In genomic region chr16:90614137-90614536, GRCm38 (mm10) we compare ENCODE assay signal across 34 mouse cellular contexts.
"Had no signal": no experiment of that assay in that cellular context is flagged by ENCODE, and none has a peak within 500 bp of the region (broad histone marks: within the 10 kb centered on the region; RNA-seq: fewer than 3 reads in every experiment).

No protein-coding gene starts in this region.

- H3K9ac ChIP-seq: heart, embryonic 13.5 days; heart, embryonic 15.5 days; hindbrain, embryonic 12.5 days; hindbrain, embryonic 13.5 days; hindbrain, embryonic 14.5 days; hindbrain, embryonic 15.5 days; intestine, embryonic 15.5 days; kidney, embryonic 15.5 days had no signal

- DNase-seq: heart, adult 2 months; heart, postnatal 10 days; heart, postnatal 14 days; heart, postnatal 36 days; heart, postnatal 4 days; kidney, adult 18-20 months; kidney, adult 2 months; kidney, adult 8-10 months; kidney, adult 9 months; kidney, postnatal 10 days; kidney, postnatal 14 days; kidney, postnatal 25 days; kidney, postnatal 36 days; kidney, postnatal 4 days; layer of hippocampus, adult 9-11 months; layer of hippocampus, postnatal 36 days had no signal

- H3K4me1 ChIP-seq: heart, embryonic 13.5 days; heart, embryonic 15.5 days; hindbrain, embryonic 10.5 days; hindbrain, embryonic 12.5 days; hindbrain, embryonic 13.5 days; hindbrain, embryonic 15.5 days; intestine, embryonic 15.5 days had no signal

- ATAC-seq: hindbrain, embryonic 16.5 days; hindbrain, postnatal 0 days; inflammation-experienced regulatory T-cells, adult 6 months; intestine, embryonic 15.5 days; intestine, embryonic 16.5 days; intestine, postnatal 0 days had no signal

- H3K4me3 ChIP-seq: heart, adult 2 months; heart, embryonic 13.5 days; heart, embryonic 15.5 days; hindbrain, embryonic 10.5 days; hindbrain, embryonic 12.5 days; hindbrain, embryonic 13.5 days; hindbrain, embryonic 15.5 days; intestine, embryonic 15.5 days; kidney, embryonic 15.5 days; layer of hippocampus, adult 2 months; left cerebral cortex, adult 2 months had no signal

- H3K9me3 ChIP-seq: heart, embryonic 13.5 days; heart, embryonic 15.5 days; hindbrain, embryonic 10.5 days; hindbrain, embryonic 12.5 days; hindbrain, embryonic 13.5 days; hindbrain, embryonic 15.5 days; intestine, embryonic 15.5 days; kidney, embryonic 15.5 days had no signal

- H3K27ac ChIP-seq: heart, adult 2 months; heart, embryonic 13.5 days; heart, embryonic 15.5 days; hindbrain, embryonic 10.5 days; hindbrain, embryonic 12.5 days; hindbrain, embryonic 13.5 days; hindbrain, embryonic 14.5 days; hindbrain, embryonic 15.5 days; hindbrain, postnatal 0 days; intestine, embryonic 15.5 days; kidney, embryonic 15.5 days; kidney, postnatal 0 days; layer of hippocampus, adult 2 months; left cerebral cortex, adult 2 months had no signal

- H3K27me3 ChIP-seq: heart, embryonic 13.5 days; heart, embryonic 15.5 days; hindbrain, embryonic 12.5 days; hindbrain, embryonic 13.5 days; hindbrain, embryonic 15.5 days; intestine, embryonic 15.5 days had no signal

- H3K36me3 ChIP-seq: heart, embryonic 13.5 days; heart, embryonic 15.5 days; hindbrain, embryonic 10.5 days; hindbrain, embryonic 12.5 days; hindbrain, embryonic 13.5 days; hindbrain, embryonic 15.5 days; intestine, embryonic 15.5 days; kidney, embryonic 15.5 days had no signal

- H3K4me2 ChIP-seq: heart, embryonic 11.5 days; heart, embryonic 13.5 days; heart, embryonic 15.5 days; hindbrain, embryonic 12.5 days; hindbrain, embryonic 13.5 days; hindbrain, embryonic 14.5 days; hindbrain, embryonic 15.5 days; intestine, embryonic 15.5 days; kidney, embryonic 15.5 days had no signal
